Mouse (Mus musculus): ENCODE measurements at regions not wholly inside any gene's neighbourhood (a gene's known extent, or its start where the extent isn't known, plus 50 kb on each side); places are given as distances from the start of the nearest gene placed in this dataset.
"Not testable (repeated sequence)": the region's sequence is repeated elsewhere in the genome, so short reads cannot be mapped to it uniquely, and the experiment has no call there.

DNA sequence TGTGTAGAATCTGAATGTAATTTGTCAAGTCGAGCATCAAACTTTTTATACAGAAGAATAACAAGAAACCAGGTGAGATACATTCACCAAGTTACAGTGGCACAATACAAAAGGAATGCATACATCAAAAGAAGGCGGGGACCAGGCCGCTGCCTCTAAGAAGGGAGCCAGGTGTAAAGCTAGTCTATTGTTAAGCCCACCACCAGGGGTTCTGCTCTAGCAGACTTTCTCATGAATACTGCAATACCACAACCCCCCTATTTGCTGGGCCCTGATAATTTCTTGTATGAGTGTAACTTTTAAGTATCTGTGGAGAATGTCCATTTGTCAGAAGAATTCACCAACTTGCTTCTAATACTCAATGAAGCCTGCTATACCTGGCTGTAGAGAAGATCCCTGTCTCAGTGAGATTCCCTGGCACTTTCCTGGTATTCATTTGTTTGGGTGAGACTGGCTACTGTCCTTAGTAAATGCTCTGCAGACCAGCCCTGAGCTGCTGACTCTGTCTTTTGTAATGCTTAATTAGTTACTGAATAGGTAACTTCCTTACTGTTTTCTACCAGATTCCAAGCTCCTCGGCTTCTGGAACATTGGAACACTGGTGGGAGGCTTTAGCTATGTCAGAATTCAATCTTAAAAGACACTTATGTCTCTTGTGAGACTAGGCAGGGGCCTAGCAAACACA is 335.7 kb downstream of the Tbl1xr1 start:
- DNase-seq (ENCODE audit: low spot score in 2 of 2): not testable (repeated sequence)

DNA sequence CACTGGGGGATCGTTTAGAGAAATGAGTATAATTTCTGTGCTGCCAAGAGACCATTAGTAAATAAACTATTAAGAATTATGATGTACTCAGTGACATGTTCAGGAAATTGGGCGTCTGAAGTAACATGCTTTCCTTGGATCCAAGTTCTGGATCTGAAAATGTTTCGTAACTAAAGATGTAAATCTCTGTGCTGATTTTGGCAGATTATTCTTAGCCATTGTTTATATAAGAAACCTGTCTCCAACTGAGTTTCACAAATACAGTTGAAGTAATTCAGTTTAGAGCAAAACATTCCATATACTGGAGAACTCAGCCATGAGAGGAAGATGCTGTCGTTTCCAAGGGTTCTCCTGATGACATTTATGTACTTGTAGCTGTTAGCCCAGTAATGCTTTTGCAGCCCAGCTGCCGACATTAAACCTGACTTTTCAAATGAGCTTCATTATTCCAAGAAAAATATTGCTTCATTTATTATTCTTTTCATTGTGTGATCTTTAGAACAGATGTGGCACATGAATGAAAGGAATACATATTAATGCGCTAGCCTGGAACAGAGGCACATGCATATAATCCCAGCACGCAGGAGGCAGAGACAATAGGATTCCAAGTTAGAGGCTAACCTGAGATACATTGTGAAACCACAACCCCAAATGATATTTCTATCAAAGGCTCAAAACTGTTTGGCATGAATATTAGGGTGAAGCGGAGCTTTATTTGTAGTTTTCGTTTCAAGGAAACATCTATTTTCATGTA is 361.8 kb downstream of the Tbl1xr1 start:
- DNase-seq (ENCODE audit: low spot score in 2 of 2): no peak

DNA sequence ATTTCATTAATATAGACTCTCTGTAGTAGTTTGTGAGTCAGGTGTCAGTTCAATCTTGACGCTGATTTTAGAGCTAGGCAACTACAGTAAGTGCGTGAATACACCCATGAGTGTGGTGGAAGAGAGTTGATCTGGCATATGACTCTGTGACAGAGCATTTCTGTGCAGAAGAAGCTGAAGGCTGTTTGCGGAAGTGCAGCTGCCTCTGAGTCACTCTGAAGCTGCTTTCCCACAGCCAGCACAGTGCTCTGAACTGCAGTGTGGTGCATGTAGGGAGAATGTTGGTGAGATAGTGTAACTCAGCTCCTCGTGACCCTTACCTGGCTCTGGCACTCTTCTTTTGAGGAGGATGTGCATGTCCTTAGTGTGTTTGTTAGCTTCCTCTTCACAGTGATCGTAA is 394.1 kb downstream of the Tbl1xr1 start:
- DNase-seq (ENCODE audit: low spot score in 2 of 2): peak in 1 of 2 experiments; percentile 1

DNA sequence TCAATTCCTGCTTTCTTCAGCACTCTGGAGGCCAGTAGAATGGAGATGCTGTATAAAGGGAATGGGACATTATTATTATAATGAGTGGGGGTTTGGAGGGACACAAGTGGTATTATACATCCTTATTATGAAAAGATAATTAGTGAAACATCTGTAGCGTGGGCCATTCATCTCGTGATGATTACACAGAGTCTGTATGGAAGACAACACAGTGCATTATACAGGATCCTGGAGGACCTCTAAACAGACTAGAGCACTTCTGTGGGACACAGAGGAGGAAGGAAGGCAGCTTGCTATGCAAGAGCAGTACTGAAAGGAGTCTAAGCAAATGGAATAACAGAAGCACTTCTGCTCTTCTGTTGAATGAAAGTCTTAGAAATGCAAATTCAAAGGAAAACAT is 416.1 kb downstream of the Tbl1xr1 start:
- DNase-seq (ENCODE audit: low spot score in 2 of 2): no peak

All from left cerebral cortex, adult 18-20 months (tissue).